Mouse (Mus musculus) adrenal gland, postnatal 25 days (tissue): ENCODE measurements at regions not wholly inside any gene's neighbourhood (a gene's known extent, or its start where the extent isn't known, plus 50 kb on each side); places are given as distances from the start of the nearest gene placed in this dataset.

Experiments
- DNase-seq: peaks from one replicate; pipeline ENCODE4 v3.0.0; 2021; ENCODE audit warnings: mixed read lengths

- no peak for DNase-seq
These were observed 217.1 kb upstream of the Fam241a start for GRCm38 (mm10) chr3:128113209-128113608.

GRCm38 (mm10) chr3:128110406-128110805 is 214.3 kb upstream of the Fam241a start:
- no peak for DNase-seq

GRCm38 (mm10) chr3:128104516-128104915 is 208.4 kb upstream of the Fam241a start:
- no peak for DNase-seq

DNA sequence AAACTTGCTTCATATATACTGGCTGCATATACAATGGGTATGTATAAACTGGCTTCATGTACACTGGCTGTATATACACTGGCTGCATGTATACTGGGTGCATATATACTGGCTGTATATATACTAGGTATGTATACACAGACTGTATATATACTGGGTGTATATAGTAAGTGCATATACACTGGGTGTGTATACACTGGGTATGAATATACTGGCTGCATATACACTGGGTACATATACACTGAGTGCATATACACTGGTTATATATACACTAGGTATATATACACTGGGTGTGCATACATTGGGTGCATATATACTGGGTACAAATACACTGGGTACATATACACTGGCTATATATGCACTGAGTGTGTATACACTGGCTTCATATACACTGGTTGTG is 196.9 kb upstream of the Fam241a start:
- no peak for DNase-seq

DNA sequence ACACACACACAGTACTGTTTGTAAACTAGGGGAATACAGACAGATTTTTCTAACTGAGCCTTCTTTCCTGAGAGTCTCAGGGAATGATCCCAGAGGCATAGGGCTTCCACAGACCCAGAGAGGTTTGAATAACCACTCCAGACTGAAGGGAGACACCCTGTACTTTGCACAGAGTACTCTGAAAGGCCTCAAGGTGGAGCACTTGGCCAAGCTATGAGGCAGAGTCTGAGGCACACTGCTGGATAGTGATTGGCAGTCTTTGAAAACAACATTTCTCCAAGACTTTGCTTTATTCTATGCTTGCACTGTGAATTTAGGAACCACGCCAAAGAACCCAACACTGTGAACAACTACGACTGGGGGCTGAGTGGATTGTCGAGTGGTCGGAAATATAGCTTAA is 192.1 kb upstream of the Fam241a start:
- DNase-seq: peak; percentile 8

DNA sequence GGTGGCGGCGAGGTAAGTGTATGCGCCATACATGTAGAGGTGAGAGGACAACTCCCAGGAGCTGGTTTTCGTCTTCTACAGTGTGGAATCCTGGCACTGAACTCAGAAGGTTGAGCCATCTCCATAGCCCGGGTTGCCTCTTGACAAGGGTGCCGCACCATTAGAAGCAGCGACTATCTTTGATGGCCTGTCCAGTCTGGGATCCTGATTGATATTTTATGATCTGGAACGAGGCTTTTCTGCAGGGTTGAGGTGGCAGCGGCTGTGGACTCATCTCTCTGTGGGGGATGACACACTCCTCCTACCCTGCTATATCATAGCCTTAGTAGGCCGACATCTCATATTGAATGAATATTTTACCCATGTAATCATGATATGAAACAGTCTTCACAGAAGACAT is 191.0 kb upstream of the Fam241a start:
- no peak for DNase-seq

DNA sequence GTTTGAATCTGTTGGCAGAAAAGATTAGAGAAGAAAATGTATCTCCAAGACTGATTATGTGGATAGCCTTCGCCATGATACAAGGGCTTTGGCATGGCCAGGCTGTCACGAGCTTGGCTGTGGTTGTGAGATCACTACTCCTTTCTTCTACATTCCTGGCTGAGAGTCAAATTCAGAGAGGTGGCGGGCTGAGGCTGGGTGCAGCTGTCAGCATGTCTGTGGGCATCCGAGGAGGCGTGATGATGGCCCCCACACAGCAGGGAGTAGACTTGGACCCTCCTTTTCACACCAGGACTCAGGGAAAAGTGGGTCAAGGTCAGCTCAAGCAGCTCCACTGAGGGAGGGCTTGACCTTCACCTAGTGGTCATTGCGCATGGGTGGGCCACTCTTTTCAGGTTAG is 186.3 kb upstream of the Fam241a start:
- DNase-seq: no peak

DNA sequence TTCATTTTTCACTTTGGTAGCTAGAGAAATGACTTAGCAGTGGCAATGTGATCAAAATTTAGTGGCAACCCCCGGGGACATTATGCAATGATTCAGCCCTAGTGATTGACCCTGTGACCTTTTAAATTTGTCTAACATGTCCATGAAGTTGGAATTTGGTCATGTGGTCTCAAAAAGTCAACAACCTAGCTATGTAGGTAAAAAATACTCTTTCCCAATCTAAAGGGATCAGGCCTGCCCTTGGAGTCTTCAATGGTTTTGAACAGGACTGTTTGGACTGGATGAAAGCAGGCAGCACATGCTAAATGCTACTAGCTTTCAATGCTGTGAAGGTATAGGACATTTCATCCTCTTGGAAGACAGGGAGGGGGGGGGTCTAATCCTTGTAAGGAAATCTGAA is 185.3 kb upstream of the Fam241a start:
- no peak for DNase-seq

DNA sequence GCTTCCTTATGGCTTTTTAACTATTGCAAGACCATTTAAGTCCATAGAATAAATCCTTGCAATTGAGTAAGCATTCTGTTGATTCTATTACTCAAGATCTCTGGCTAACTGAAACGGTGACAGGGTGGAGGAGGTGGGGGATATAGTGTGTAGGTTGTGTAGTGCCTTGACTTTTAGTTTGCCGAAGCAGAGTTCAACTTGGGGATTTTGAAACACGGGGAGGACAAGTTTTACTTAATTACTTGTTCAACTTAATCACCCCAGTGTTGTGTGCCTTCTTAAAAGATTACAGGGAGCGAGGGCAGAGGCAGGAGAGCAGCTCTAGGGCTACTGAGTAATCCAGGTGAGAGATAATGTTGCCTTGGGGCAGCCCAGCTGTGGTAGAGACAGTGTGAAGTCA is 171.7 kb upstream of the Fam241a start:
- no peak for DNase-seq

- no peak for DNase-seq
These were observed 157.9 kb upstream of the Fam241a start for GRCm38 (mm10) chr3:128054031-128054430.

DNA sequence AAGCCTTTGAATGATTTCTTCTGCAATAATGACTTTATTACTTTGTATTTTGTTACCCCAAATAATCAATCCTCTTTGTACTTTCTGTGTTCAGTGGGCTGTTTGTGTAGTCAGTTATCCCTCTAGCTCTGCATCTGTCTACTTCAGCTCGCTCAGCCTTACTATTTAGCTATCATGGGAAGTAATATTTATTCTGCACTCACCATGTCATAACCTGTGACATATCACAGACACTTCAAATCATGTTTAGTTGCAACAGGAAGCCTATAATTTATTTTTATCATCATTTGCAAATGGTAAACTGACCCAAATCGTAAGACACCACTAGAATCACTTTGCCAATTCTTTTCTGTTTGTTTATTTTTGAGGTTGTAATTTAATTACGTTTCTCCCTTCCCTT is 147.6 kb upstream of the Fam241a start:
- no peak for DNase-seq

- DNase-seq: no peak
These were observed 144.4 kb upstream of the Fam241a start for GRCm38 (mm10) chr3:128040407-128041115.

DNA sequence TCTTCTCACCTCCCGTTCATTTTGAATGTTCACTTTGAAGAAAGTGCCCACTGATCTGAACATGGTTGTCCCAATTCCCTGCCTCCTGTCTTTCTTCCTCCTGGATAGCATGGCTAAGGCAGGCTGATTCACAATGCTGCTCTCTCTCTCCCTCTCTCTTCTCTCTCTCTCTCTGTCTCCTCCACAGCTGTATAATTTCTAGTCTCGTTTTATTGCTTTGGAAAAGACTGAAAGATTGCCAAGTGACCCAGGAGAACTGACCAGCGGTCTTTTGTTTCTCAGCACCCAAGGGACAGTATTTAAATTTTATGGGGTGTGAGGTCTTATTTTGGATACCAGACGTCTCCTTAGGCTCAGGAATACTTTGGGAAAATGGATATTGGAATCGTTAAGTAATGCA is 143.1 kb upstream of the Fam241a start:
- DNase-seq: no peak

- no peak for DNase-seq
These were observed 140.4 kb upstream of the Fam241a start for GRCm38 (mm10) chr3:128036538-128036937.

GRCm38 (mm10) chr3:128030352-128030751 is 134.2 kb upstream of the Fam241a start:
- no peak for DNase-seq

GRCm38 (mm10) chr3:128029565-128029915 is 133.4 kb upstream of the Fam241a start:
- DNase-seq: no peak

DNA sequence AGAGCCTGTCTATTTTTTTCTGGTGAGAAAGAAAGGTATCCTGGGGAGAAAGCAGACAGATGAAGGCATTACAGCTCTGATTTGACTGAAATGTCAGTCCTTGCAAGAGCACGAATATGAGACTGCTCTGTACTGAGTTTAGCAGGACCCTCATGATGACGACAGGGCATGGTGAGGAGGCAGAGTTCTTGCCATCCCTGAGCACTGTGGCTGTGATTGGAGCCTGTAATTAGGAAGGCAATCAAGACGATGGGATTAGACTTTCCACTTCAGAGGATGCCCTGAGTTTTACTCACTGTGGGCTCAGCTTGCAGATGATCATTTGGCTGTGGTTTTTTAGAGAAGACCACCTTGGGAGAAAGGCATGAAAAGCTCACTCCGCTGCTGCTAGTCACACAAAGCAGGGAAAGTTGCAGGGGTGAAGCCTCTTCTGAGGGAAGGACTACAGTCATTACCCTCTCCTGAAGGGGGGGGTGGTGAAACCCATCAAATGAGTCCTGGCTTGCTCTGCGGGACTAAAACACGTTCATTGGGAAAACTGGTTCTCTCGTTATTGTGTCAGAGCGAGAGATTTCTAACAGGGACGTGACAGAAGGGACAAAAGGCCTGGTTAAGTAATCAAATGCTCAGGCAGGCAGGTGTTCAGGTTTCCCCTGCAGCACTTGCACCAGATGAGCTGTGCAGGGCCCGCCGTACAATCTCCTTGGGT is 132.9 kb upstream of the Fam241a start:
- DNase-seq: no peak

GRCm38 (mm10) chr3:128024856-128025255 is 128.7 kb upstream of the Fam241a start:
- DNase-seq: no peak

DNA sequence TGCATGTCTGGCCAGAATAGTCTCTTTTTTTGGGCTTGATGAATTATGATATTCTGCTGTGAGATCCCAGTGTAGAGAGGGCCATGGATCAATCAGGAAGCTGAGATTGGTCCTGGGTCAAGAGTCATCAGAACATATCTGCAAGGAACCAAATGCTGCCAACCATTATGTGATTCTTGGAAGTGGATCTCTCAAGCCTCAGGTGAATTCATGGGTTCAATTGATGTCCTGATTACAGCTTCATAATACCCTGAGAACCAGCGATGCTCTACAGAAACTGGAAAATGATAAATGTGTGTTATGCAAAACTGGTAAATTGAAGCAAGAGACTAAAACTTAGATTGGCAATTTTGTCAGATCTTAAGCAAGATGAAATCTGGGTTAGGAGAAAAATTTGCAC is 118.8 kb upstream of the Fam241a start:
- no peak for DNase-seq

GRCm38 (mm10) chr3:128002905-128003641 is 106.9 kb upstream of the Fam241a start:
- DNase-seq: no peak

DNA sequence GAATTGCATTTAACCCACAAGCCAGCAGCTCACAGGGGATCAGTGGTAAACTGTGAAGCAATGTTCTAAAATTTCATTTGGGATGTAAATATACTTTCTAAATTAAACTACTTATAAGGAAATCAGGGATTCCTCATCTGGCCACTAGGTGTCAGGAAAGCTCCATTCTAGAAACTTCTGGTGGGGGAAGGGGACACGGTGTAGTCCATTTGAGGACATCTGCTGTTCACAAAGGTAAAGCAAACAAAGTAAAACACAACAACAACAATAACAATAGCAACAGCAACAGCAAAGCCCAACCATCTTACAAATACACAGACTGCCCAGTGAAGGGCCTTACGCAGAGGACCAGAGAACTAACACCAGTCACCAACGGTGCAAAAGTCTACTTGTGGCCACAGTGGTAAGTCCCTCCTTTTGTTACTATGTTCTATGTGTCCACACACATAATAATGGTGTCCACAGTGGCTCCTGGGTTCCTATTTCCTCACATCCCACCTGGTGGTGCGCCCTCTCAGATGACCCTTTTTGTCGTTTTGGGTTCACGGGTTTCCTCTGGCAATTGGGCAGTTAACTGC is 105.9 kb upstream of the Fam241a start:
- no peak for DNase-seq

- no peak for DNase-seq
These were observed 99.6 kb upstream of the Fam241a start for GRCm38 (mm10) chr3:127995678-127996077.

GRCm38 (mm10) chr3:127987583-127987982 is 91.5 kb upstream of the Fam241a start:
- DNase-seq: no peak
